In the genomic region with DNA sequence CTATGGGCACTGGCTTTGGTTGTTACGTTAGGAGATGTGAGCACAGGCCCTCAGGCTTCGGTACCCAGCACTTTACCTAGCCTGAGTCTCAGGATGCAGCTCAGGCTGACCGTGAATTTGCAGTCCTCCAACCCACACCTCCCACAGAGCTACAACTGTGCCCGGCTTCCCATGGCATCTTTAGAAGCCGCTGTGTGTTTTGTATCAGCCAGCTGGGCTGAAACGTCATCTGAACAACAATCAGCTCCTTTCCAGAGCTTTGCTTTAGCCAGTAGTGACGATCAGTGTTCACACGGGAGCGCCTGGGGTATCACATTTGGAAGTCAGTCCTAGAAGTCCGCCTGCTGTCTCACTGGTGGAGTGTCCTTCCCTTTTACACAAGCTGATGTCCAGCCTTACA, we compare ENCODE assay signal across 21 mouse cellular contexts. TPM values are rescaled to one million over a fixed set of nuclear protein-coding genes. Genes with fewer than 3 reads are reported as not detected.
DNase-seq lines count a peak whose midpoint lies in the region; ATAC-seq and TF ChIP-seq lines count a peak whose summit lies in the region.
"Had no signal": no experiment of that assay in that cellular context is flagged by ENCODE, and none has a peak within 500 bp of the region (broad histone marks: within the 10 kb centered on the region; RNA-seq: fewer than 3 reads in every experiment).

No protein-coding gene starts in this region.

- no peak for DNase-seq in frontal cortex, postnatal 10 days (ENCODE audit: low spot score in 2 of 2)
- DNase-seq in layer of hippocampus, adult 2 months (ENCODE audit: low spot score in 2 of 2) = no peak
- no peak for DNase-seq in layer of hippocampus, postnatal 36 days
- DNase-seq in right cerebral cortex, adult 18-20 months = peak; percentile 26
- DNase-seq in right cerebral cortex, postnatal 4 days = no peak
- no peak for DNase-seq in urinary bladder, postnatal 25 days (ENCODE audit: low spot score)
- DNase-seq: adrenal gland, postnatal 10 days; cerebellum, adult 11-12 months; cerebellum, adult 9-11 months; embryo, embryonic 11 days; gastrocnemius, postnatal 10 days; heart, adult 18-20 months; heart, postnatal 10 days; heart, postnatal 4 days had no signal

- no peak overlapping the region for H3K4me3 ChIP-seq in layer of hippocampus, adult 2 months
- H3K4me3 ChIP-seq: embryonic facial prominence, embryonic 15.5 days; erythroblast, embryonic 14.5 days; forebrain, embryonic 10.5 days; hindbrain, embryonic 12.5 days had no signal

- TF ChIP-seq CTCF in layer of hippocampus, adult 2 months (conservative IDR thresholded peaks at IDR 0.05) = no peak

- ATAC-seq in frontal cortex, adult (ENCODE audit: low TSS enrichment) = peak; percentile 56
- ATAC-seq: forebrain, embryonic 14.5 days; hindbrain, embryonic 16.5 days had no signal

- H3K27ac ChIP-seq in layer of hippocampus, adult 2 months = peak overlapping the region; percentile 73
- H3K27ac ChIP-seq: embryonic facial prominence, embryonic 15.5 days; forebrain, embryonic 10.5 days; hindbrain, embryonic 12.5 days had no signal

RNA-seq across cellular contexts. Expression of gene Micall1, which starts 5.4 kb away (rescaled TPM):
- 10 to 100 TPM; 31.4 to 35.3 TPM for total RNA-seq in layer of hippocampus, adult 2 months (2021)
- total RNA-seq in layer of hippocampus, postnatal 36 days (2021) = 10 to 100 TPM; 33.1 to 34.5 TPM

RNA-seq across cellular contexts. Expression of gene Eif3l, which starts 28.3 kb away (rescaled TPM):
- total RNA-seq in layer of hippocampus, adult 2 months (2021) = 10 to 100 TPM; 68.9 to 69.5 TPM
- 10 to 100 TPM; 69.4 to 74.8 TPM for total RNA-seq in layer of hippocampus, postnatal 36 days (2021)

RNA-seq across cellular contexts. Expression of gene Polr2f, which starts 37.5 kb away (rescaled TPM):
- total RNA-seq in layer of hippocampus, adult 2 months (2021) = 100 to 1,000 TPM in 1 of 2 experiments, 10 to 100 TPM in 1; 97.9 to 103 TPM
- total RNA-seq in layer of hippocampus, postnatal 36 days (2021) = 100 to 1,000 TPM in 1 of 2 experiments, 10 to 100 TPM in 1; 98.9 to 101 TPM

RNA-seq across cellular contexts. Expression of gene 1700088E04Rik, which starts 37.8 kb away (rescaled TPM):
- 10 to 100 TPM in 1 of 2 experiments, 1 to 10 TPM in 1; 8.8 to 10.3 TPM for total RNA-seq in layer of hippocampus, adult 2 months (2021)
- 1 to 10 TPM; 8.9 to 9.3 TPM for total RNA-seq in layer of hippocampus, postnatal 36 days (2021)

RNA-seq across cellular contexts. Expression of gene Ankrd54, which starts 40.6 kb away (rescaled TPM):
- 10 to 100 TPM; 17.4 to 19.5 TPM for total RNA-seq in layer of hippocampus, adult 2 months (2021)
- 10 to 100 TPM; 17.6 to 20.7 TPM for total RNA-seq in layer of hippocampus, postnatal 36 days (2021)
